Mouse (Mus musculus) brain, adult 2 months (tissue): ENCODE results near the gene Ophn1.

Experiments
- DNase-seq: peaks from one replicate; pipeline ENCODE4 v3.0.0; 2011; ENCODE audit warnings: low read depth, low spot score

Ophn1 gene

GRCm38 (mm10) chrX:98890406-98891116 lies at the start of gene Ophn1:
TSS of gene Ophn1 (minus strand) at chrX:98891025.
- peak; percentile 92 for DNase-seq

- DNase-seq: peak; percentile 96
Observed at GRCm38 (mm10) chrX:98937555-98938294, 46.9 kb upstream of the Ophn1 start.

GRCm38 (mm10) chrX:98936707-98937554 lies 46.1 kb upstream of the Ophn1 start:
- DNase-seq: peak; percentile 97

GRCm38 (mm10) chrX:98936101-98936500 lies 45.3 kb upstream of the Ophn1 start, which contains the start of gene Yipf6:
TSS of gene Yipf6 (plus strand) at chrX:98936316.
- DNase-seq: no peak

GRCm38 (mm10) chrX:98919423-98919822 lies 28.6 kb upstream of the Ophn1 start:
- DNase-seq: peak; percentile 74

GRCm38 (mm10) chrX:98908910-98909309 lies 18.1 kb upstream of the Ophn1 start:
- no peak for DNase-seq

- no peak for DNase-seq
Observed at GRCm38 (mm10) chrX:98904226-98904625, 13.4 kb upstream of the Ophn1 start.

GRCm38 (mm10) chrX:98898307-98898706 lies 7.5 kb upstream of the Ophn1 start:
- DNase-seq: peak; percentile 13

GRCm38 (mm10) chrX:98890072-98890405 lies 786 bp downstream of the Ophn1 start:
- DNase-seq: no peak

- no peak for DNase-seq
Observed at GRCm38 (mm10) chrX:98881983-98882382, 8.8 kb downstream of the Ophn1 start.

- DNase-seq: no peak
Observed at GRCm38 (mm10) chrX:98881085-98881484, 9.7 kb downstream of the Ophn1 start.

- DNase-seq: no peak
Observed at GRCm38 (mm10) chrX:98880314-98880713, 10.5 kb downstream of the Ophn1 start.

GRCm38 (mm10) chrX:98875144-98875543 lies 15.7 kb downstream of the Ophn1 start:
- DNase-seq: no peak

GRCm38 (mm10) chrX:98874086-98874485 lies 16.7 kb downstream of the Ophn1 start:
- DNase-seq: no peak

- no peak for DNase-seq
Observed at GRCm38 (mm10) chrX:98872064-98872463, 18.8 kb downstream of the Ophn1 start.

GRCm38 (mm10) chrX:98870541-98870940 lies 20.3 kb downstream of the Ophn1 start:
- no peak for DNase-seq

- DNase-seq: no peak
Observed at GRCm38 (mm10) chrX:98869735-98870134, 21.1 kb downstream of the Ophn1 start.

GRCm38 (mm10) chrX:98869165-98869564 lies 21.7 kb downstream of the Ophn1 start:
- DNase-seq: no peak

GRCm38 (mm10) chrX:98860167-98860566 lies 30.7 kb downstream of the Ophn1 start:
- DNase-seq: peak; percentile 16

GRCm38 (mm10) chrX:98856046-98856445 lies 34.8 kb downstream of the Ophn1 start:
- DNase-seq: no peak

GRCm38 (mm10) chrX:98850869-98851268 lies 40.0 kb downstream of the Ophn1 start:
- DNase-seq: no peak

GRCm38 (mm10) chrX:98841606-98842005 lies 49.2 kb downstream of the Ophn1 start:
- DNase-seq: no peak
